Mouse (Mus musculus) heart, adult 2 months (tissue): ENCODE measurements at regions not wholly inside any gene's neighbourhood (a gene's known extent, or its start where the extent isn't known, plus 50 kb on each side); places are given as distances from the start of the nearest gene placed in this dataset.

ENCODE experiments used
- DNase-seq, 2 experiments: peaks; one replicate each; pipeline ENCODE4 v3.0.0; 2021
- H3K27ac ChIP-seq: fragments of 200-600 bp; 2 replicates; pipeline ENCODE4 v1.8.1; 2022
- H3K27me3 ChIP-seq: fragments of 200-500 bp; 2 replicates; pipeline ENCODE4 v1.6.1; 2012; ENCODE audit warnings: mild to moderate bottlenecking, low read length, inconsistent platforms, mixed read lengths; ENCODE audit not compliant: control insufficient read depth, insufficient read depth
- H3K36me3 ChIP-seq: fragments of 200-500 bp; 2 replicates; pipeline ENCODE4 v1.6.1; 2012; ENCODE audit warnings: low read length, inconsistent platforms; ENCODE audit not compliant: control insufficient read depth, insufficient read depth
- H3K4me1 ChIP-seq: fragments of 200-500 bp; 2 replicates; pipeline ENCODE4 v1.6.1; 2011; ENCODE audit warnings: low read length; ENCODE audit not compliant: control insufficient read depth, insufficient read depth
- H3K4me3 ChIP-seq: fragments of 200-600 bp; 2 replicates; pipeline ENCODE4 v1.8.1; 2022
- H3K79me2 ChIP-seq: fragments of 200-500 bp; replicated peaks from 2 replicates; pipeline ENCODE4 v1.6.1; 2012; ENCODE audit warnings: mild to moderate bottlenecking, inconsistent platforms, low read length, moderate library complexity, mixed read lengths; ENCODE audit not compliant: control insufficient read depth, insufficient read depth
- H3K9ac ChIP-seq: fragments of 200-500 bp; 2 replicates; pipeline ENCODE4 v1.6.1; 2012; ENCODE audit warnings: low read depth, mild to moderate bottlenecking, control low read depth, inconsistent platforms, low read length, mixed read lengths
- CTCF ChIP-seq: fragments of 200-600 bp; IDR thresholded peaks from 2 replicates; pipeline ENCODE4 v1.8.1; 2022; ENCODE audit warnings: antibody characterized with exemption, mild to moderate bottlenecking, moderate library complexity
- EP300 ChIP-seq: fragments of 200-500 bp; IDR thresholded peaks from 2 replicates; pipeline ENCODE4 v1.6.1; 2011; ENCODE audit warnings: low read depth, low read length, control low read depth; ENCODE audit not compliant: insufficient read depth
- POLR2A ChIP-seq: fragments of 200-500 bp; IDR thresholded peaks from 2 replicates; pipeline ENCODE4 v1.6.1; 2011; ENCODE audit warnings: mild to moderate bottlenecking, low read depth, low read length, control low read depth; ENCODE audit not compliant: insufficient read depth
- WGBS: fragments of 180-500 bp; shearing (Covaris S2); methylation state at CpG from one replicate; pipeline ENCODE4 v1.1.7; 2018; 5-methylcytosine and 5-hydroxymethylcytosine counted together
- intact Hi-C: fragments of 180-260 bp; cut with DNase I; formaldehyde crosslinking; loops from one replicate; pipeline ENCODE4 v1.15.1; 2025

DNA sequence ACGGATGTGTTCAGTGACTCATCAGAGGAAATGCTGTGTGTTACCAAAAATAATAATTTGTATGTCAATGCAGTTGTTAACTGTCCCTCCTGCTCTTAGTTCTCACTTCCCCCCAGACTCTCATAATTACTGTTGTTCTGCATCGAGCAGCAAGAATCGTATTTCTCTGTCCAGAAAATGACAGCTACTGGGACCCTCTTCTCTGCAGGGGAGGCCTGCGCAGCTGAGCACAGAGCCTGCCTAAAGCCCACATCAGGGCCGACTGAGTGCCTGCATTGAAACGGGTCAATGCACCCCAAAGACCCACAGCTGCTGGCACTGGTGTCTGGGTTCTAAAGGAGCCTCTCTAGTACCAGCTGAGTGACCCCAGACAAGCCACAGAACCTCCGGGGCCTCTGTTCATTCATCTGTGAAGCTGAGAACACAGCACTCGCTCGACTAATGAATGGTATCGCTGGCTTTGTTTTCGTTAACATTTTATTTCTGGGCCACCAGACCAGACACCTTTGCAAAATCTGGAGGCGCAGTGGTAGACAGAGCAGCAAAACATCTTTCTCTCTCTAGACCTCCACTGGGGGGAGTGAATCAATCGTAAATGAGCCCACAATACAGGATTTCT is 163.2 kb downstream of the Clic5 start:
- Histone ChIP-seq H3K9ac (no peak overlapping the region), H3K79me2 (no peaks in the 10 kb centered on the region), H3K4me3 (no peak overlapping the region), H3K4me1 (no peaks in the 10 kb centered on the region), H3K27me3 (no peaks in the 10 kb centered on the region), H3K27ac (no peak overlapping the region), H3K36me3 (no peaks in the 10 kb centered on the region)
- no peak for DNase-seq
- TF ChIP-seq EP300 (no peak), POLR2A (no peak), CTCF (no peak)
- WGBS, result 78% methylated on average over 13 of the region's 13 CpGs
- intact Hi-C loops, result no loop called here

DNA sequence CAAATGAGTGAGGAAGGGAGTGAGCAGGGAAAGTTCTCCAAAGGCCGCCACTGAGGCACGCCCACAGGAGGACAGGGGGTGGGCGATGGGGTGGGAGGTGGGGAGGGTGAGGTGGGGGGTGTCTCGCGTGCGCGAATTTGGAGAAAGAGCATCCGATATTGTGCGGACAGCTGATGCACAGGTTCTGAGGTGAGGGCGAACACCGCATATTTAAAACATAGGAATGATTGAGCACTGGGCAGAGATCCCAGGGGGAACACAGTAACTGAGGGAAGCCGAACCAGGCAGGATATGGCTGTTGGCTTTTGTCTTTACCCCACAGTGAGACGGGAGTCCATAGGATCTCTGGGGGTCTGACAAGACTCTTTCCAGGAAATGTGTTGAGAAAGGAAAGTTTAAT is 163.8 kb downstream of the Clic5 start:
- H3K4me1 ChIP-seq, result no peaks in the 10 kb centered on the region
- intact Hi-C loops, result no loop called here
- no peaks in the 10 kb centered on the region for H3K79me2 ChIP-seq
- WGBS, result 88% methylated on average over 13 of the region's 13 CpGs
- TF ChIP-seq EP300 (no peak), CTCF (no peak), POLR2A (no peak)
- H3K36me3 ChIP-seq, result no peaks in the 10 kb centered on the region
- H3K27me3 ChIP-seq, result no peaks in the 10 kb centered on the region
- DNase-seq, result no peak
- no peak overlapping the region for H3K9ac ChIP-seq
- no peak overlapping the region for H3K27ac ChIP-seq
- H3K4me3 ChIP-seq, result no peak overlapping the region

DNA sequence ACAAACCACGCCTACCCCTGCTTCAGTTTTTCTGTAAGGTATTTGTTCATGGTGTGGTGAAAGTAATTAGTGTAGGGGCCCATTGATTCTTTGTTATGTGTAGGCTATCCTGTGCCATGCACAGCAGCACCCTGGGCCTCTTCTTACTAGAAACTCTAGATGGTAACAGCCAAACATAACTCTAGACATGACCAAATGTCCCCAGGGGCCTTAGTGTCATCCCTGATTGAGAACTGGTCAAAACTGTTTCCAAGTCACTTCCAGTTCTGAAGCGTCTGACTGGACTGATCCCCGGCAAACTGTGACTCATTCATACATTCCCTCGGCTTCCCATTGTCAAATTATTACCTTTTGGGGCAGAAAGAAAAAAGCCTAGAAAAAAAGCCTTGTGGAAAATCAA is 174.7 kb downstream of the Clic5 start:
- no peak overlapping the region for H3K27ac ChIP-seq
- H3K36me3 ChIP-seq, result no peaks in the 10 kb centered on the region
- H3K4me1 ChIP-seq, result no peaks in the 10 kb centered on the region
- H3K79me2 ChIP-seq, result no peaks in the 10 kb centered on the region
- 69% methylated on average over 4 of the region's 4 CpGs for WGBS
- DNase-seq, result no peak
- intact Hi-C loops, result no loop called here
- TF ChIP-seq CTCF (no peak), EP300 (no peak), POLR2A (no peak)
- H3K9ac ChIP-seq, result no peak overlapping the region
- H3K27me3 ChIP-seq, result no peaks in the 10 kb centered on the region; the same call in 1 of the 2 replicates
- H3K4me3 ChIP-seq, result no peak overlapping the region

DNA sequence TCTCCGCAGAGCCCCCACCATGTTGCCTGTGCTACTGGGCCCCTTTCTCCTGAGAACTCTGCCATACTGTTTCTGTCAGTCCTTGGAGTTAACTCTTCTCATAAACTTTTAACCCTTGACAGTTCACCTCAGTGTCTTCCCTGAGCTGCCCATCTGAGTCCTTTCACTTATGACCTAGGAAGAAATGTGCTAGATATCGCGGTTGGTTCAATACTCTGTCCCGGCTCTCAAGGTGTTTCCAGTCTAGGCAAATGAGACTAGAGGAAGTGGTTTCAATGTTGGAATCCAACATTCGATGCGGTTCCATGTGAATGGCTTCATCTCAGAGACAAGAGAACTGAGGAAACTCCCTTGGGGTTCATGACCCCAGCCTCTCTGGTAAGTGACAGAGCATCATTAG is 176.1 kb downstream of the Clic5 start:
- H3K4me3 ChIP-seq, result no peak overlapping the region
- no peak overlapping the region for H3K9ac ChIP-seq
- no peaks in the 10 kb centered on the region for H3K79me2 ChIP-seq
- WGBS, result 90% methylated on average over 6 of the region's 6 CpGs
- no peak for DNase-seq
- no peak overlapping the region for H3K27ac ChIP-seq
- no peaks in the 10 kb centered on the region; the same call in 1 of the 2 replicates for H3K27me3 ChIP-seq
- no peaks in the 10 kb centered on the region for H3K36me3 ChIP-seq
- TF ChIP-seq EP300 (no peak), CTCF (no peak), POLR2A (no peak)
- intact Hi-C loops, result no loop called here
- H3K4me1 ChIP-seq, result no peaks in the 10 kb centered on the region

DNA sequence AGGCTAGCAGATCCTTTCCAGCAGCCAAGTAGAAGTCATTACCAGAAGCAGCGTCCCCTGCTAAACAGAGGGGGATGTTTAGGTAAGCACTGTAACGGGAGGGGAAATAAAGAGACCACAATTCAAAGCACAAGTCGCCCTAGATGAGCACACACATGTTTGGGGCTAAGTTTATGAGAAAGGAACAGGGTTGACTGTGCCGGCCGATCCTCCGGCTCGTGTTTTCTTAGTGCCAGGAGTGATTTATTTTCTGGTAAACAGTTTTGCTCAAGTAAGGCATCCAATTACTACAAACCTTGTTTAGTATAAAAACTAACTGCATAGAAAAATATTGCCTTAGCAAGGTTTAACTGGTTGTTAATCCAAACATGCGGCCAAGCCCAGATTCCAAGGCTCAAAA is 178.1 kb downstream of the Clic5 start:
- intact Hi-C loops, result no loop called here

DNA sequence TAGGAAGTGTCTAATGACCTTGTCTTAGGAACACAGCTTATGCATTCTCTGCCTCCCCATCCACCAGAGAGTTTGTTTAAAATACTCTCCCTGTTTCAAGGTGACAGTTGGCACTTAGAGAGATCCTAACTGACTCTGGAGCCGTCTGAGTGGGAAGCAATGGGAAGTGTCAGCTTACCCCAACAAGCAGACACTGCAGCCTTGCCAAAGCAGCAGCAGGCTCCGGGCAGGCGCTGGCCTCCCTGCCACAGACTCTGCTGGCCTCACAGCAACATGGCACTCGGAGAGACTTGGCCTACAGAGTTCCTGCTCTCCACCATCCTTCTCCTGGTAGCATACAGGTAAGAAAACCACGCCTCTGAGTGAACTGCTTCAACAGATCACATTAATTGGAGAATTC is 179.2 kb downstream of the Clic5 start:
- H3K4me3 ChIP-seq, result no peak overlapping the region
- H3K27ac ChIP-seq, result no peak overlapping the region
- no peaks in the 10 kb centered on the region; the same call in 1 of the 2 replicates for H3K27me3 ChIP-seq
- intact Hi-C loops, result no loop called here
- no peak overlapping the region for H3K9ac ChIP-seq
- 39% methylated on average over 5 of the region's 5 CpGs for WGBS
- no peaks in the 10 kb centered on the region for H3K4me1 ChIP-seq
- TF ChIP-seq POLR2A, result no peak
- no peak for TF ChIP-seq CTCF
- no peak for TF ChIP-seq EP300
- DNase-seq, result no peak
- no peaks in the 10 kb centered on the region for H3K79me2 ChIP-seq
- no peaks in the 10 kb centered on the region for H3K36me3 ChIP-seq

More for the DNA sequence above, 178.1 kb downstream of the Clic5 start:
- Histone ChIP-seq H3K9ac (no peak overlapping the region), H3K27ac (no peak overlapping the region), H3K4me3 (no peak overlapping the region), H3K27me3 (no peaks in the 10 kb centered on the region; the same call in 1 of the 2 replicates), H3K4me1 (no peaks in the 10 kb centered on the region), H3K79me2 (no peaks in the 10 kb centered on the region), H3K36me3 (no peaks in the 10 kb centered on the region)
- TF ChIP-seq CTCF (no peak), EP300 (no peak), POLR2A (no peak)
- WGBS, result 80% methylated on average over 8 of the region's 8 CpGs
- DNase-seq, result no peak
